Comparison of ENCODE assay signal across 23 mouse cellular contexts in genomic region chr3:119976363-119976762, GRCm38 (mm10).
DNase-seq lines count a peak whose midpoint lies in the region; ATAC-seq and TF ChIP-seq lines count a peak whose summit lies in the region.
"Had no signal": no experiment of that assay in that cellular context is flagged by ENCODE, and none has a peak within 500 bp of the region (broad histone marks: within the 10 kb centered on the region; RNA-seq: fewer than 3 reads in every experiment).

No protein-coding gene starts in this region.

- H3K4me2 ChIP-seq in lung, embryonic 15.5 days: no peak overlapping the region
- H3K4me2 ChIP-seq: forebrain, embryonic 13.5 days; heart, embryonic 13.5 days; hindbrain, embryonic 14.5 days had no signal

- TF ChIP-seq POLR2A in liver, adult 2 months (IDR thresholded peaks at IDR 0.05; ENCODE audit: extremely low read depth, insufficient read depth, low read length): no peak
- TF ChIP-seq POLR2A in lung, adult 2 months (IDR thresholded peaks at IDR 0.05; ENCODE audit: borderline replicate concordance, extremely low read depth, low read depth, low read length): no peak

- H3K9ac ChIP-seq in liver, adult 2 months (ENCODE audit: low read depth, low read length): no peak overlapping the region
- H3K9ac ChIP-seq in lung, embryonic 15.5 days: no peak overlapping the region
- H3K9ac ChIP-seq: forebrain, embryonic 13.5 days; heart, embryonic 13.5 days; hindbrain, embryonic 14.5 days had no signal

- no peak overlapping the region for H3K4me3 ChIP-seq in liver, adult 2 months (ENCODE audit: insufficient read depth, low read depth, low read length)
- H3K4me3 ChIP-seq in lung, embryonic 15.5 days: no peak overlapping the region
- no peak overlapping the region for H3K4me3 ChIP-seq in lung, adult 2 months (replicated peaks; ENCODE audit: extremely low read depth, low read depth, low read length)
- H3K4me3 ChIP-seq: forebrain, embryonic 10.5 days; forebrain, embryonic 13.5 days; heart, adult 2 months; heart, embryonic 10.5 days; heart, embryonic 13.5 days had no signal

- H3K36me3 ChIP-seq in liver, adult 2 months (ENCODE audit: control insufficient read depth, insufficient read depth, low read length): no peaks in the 10 kb centered on the region
- H3K36me3 ChIP-seq in lung, embryonic 15.5 days: no peaks in the 10 kb centered on the region
- H3K36me3 ChIP-seq: forebrain, embryonic 10.5 days; heart, embryonic 10.5 days; heart, embryonic 13.5 days had no signal

- peak; percentile 55; the same call in 1 of the 2 replicates for ATAC-seq in lung, embryonic 15.5 days (ENCODE audit: borderline replicate concordance, extremely low read depth, low FRiP score, low TSS enrichment)
- ATAC-seq: activated CD4-positive, CD25-positive, alpha-beta regulatory T cell, adult 4 months; forebrain, embryonic 13.5 days; forebrain, embryonic 16.5 days had no signal

- 8% methylated on average over 3 of the region's 3 CpGs for WGBS in liver, adult 2 months
- 47% methylated on average over 3 of the region's 3 CpGs for WGBS in lung, embryonic 15.5 days
- 39% methylated on average over 3 of the region's 3 CpGs for WGBS in lung, adult 2 months

- H3K27me3 ChIP-seq in liver, adult 2 months (ENCODE audit: control insufficient read depth, insufficient read depth, low read length): no peaks in the 10 kb centered on the region
- no peaks in the 10 kb centered on the region for H3K27me3 ChIP-seq in lung, embryonic 15.5 days
- H3K27me3 ChIP-seq: forebrain, embryonic 13.5 days; heart, embryonic 13.5 days had no signal

- no peaks in the 10 kb centered on the region for H3K79me2 ChIP-seq in liver, adult 2 months (ENCODE audit: control insufficient read depth, insufficient read depth, low read length)

- DNase-seq in liver, adult 2 months (ENCODE audit: extremely low read depth, low read depth, low spot score): peak; percentile 28
- DNase-seq in liver: no peak
- no peak for DNase-seq in lung, adult 18-20 months
- DNase-seq in lung, postnatal 25 days (ENCODE audit: low spot score): peak; percentile 4
- no peak for DNase-seq in lung, adult 2 months
- DNase-seq: adrenal gland, postnatal 10 days; adrenal gland, postnatal 36 days; cerebellum, adult 18-20 months; cerebellum, adult 9-10 months; cerebellum, postnatal 14 days; gastrocnemius, postnatal 10 days; gastrocnemius, postnatal 36 days; heart, adult 2 months; heart, postnatal 14 days; heart, postnatal 4 days had no signal

- no peak for TF ChIP-seq CTCF in liver, adult 2 months (IDR thresholded peaks at IDR 0.05; ENCODE audit: low read depth, low read length)
- TF ChIP-seq CTCF in lung, adult 2 months (IDR thresholded peaks at IDR 0.05; ENCODE audit: insufficient read depth, low read length): no peak

- no peak overlapping the region for H3K27ac ChIP-seq in liver, adult 2 months (replicated peaks; ENCODE audit: insufficient read depth, low read depth, low read length)
- H3K27ac ChIP-seq in lung, embryonic 15.5 days: no peak overlapping the region
- H3K27ac ChIP-seq: forebrain, embryonic 10.5 days; forebrain, embryonic 13.5 days; heart, adult 2 months; heart, embryonic 10.5 days; heart, embryonic 13.5 days; hindbrain, embryonic 14.5 days had no signal

- no peaks in the 10 kb centered on the region; the same call in 1 of the 2 replicates for H3K4me1 ChIP-seq in liver, adult 2 months (ENCODE audit: control insufficient read depth, insufficient read depth, low read length)
- no peaks in the 10 kb centered on the region for H3K4me1 ChIP-seq in lung, embryonic 15.5 days
- H3K4me1 ChIP-seq in lung, adult 2 months (ENCODE audit: control insufficient read depth, insufficient read depth, low read length): no peaks in the 10 kb centered on the region
- H3K4me1 ChIP-seq: forebrain, embryonic 10.5 days; forebrain, embryonic 13.5 days; heart, embryonic 10.5 days had no signal

- H3K9me3 ChIP-seq in lung, embryonic 15.5 days: no peaks in the 10 kb centered on the region
- H3K9me3 ChIP-seq: forebrain, embryonic 10.5 days; forebrain, embryonic 13.5 days; heart, embryonic 10.5 days; heart, embryonic 13.5 days had no signal

Comparison
In these comparisons a context has a peak if more than half of its experiments do, and no peak if none do; other contexts are left out.
1. DNase-seq: peak in liver, adult 2 months (single experiment) and lung, postnatal 25 days (single experiment); none in liver (single experiment), lung, adult 18-20 months (0 of 2) and lung, adult 2 months (single experiment).